Mouse (Mus musculus): Measurements from ENCODE around the gene Akr1b8. TPM values are rescaled to one million over a fixed set of nuclear protein-coding genes. Genes with fewer than 3 reads are reported as not detected.
"Not testable (repeated sequence)": the region's sequence is repeated elsewhere in the genome, so short reads cannot be mapped to it uniquely, and the experiment has no call there.

Gene Akr1b8
- total RNA-seq, 4 experiments from 2014 or later, result 0.35 to 3.3 (median 1.4) TPM

- no peak for DNase-seq (ENCODE audit: low spot score in 2 of 2)
These were observed 44.5 kb downstream of the Akr1b8 start for GRCm38 (mm10) chr6:34398431-34398830.

- DNase-seq (ENCODE audit: low spot score in 2 of 2), result no peak
These were observed 45.8 kb downstream of the Akr1b8 start for GRCm38 (mm10) chr6:34399606-34400220.

- DNase-seq (ENCODE audit: low spot score in 2 of 2), result no peak
These were observed 46.8 kb downstream of the Akr1b8 start for GRCm38 (mm10) chr6:34400696-34401095.

GRCm38 (mm10) chr6:34406746-34407145 is 52.8 kb downstream of the Akr1b8 start:
- no peak for DNase-seq (ENCODE audit: low spot score in 2 of 2)

- no peak for DNase-seq (ENCODE audit: low spot score in 2 of 2)
These were observed 53.5 kb downstream of the Akr1b8 start for GRCm38 (mm10) chr6:34407403-34407802.

- DNase-seq (ENCODE audit: low spot score in 2 of 2), result no peak
These were observed 58.1 kb downstream of the Akr1b8 start, which contains the start of gene Akr1b7 for GRCm38 (mm10) chr6:34412023-34412422. Akr1b7 (plus strand) TSS chr6:34412334.

- DNase-seq (ENCODE audit: low spot score in 2 of 2), result no peak
These were observed 58.8 kb downstream of the Akr1b8 start for GRCm38 (mm10) chr6:34412688-34413087.

GRCm38 (mm10) chr6:34413386-34413785 is 59.5 kb downstream of the Akr1b8 start:
- not testable (repeated sequence) for DNase-seq (ENCODE audit: low spot score in 2 of 2)

GRCm38 (mm10) chr6:34416521-34416920 is 62.6 kb downstream of the Akr1b8 start:
- no peak for DNase-seq (ENCODE audit: low spot score in 2 of 2)

Other genes starting within 250 kb of the Akr1b8 start
- 10 to 100 TPM; 58.5 to 67.9 (median 66.1) TPM for gene Slc35b4, start 177.0 kb upstream of the Akr1b8 start, total RNA-seq (2022)
- gene Akr1b3, start 36.6 kb upstream of the Akr1b8 start, total RNA-seq (2022), result 10 to 100 TPM; 44.6 to 55.6 (median 48.9) TPM
- 10 to 100 TPM; 27.6 to 30.6 (median 29.2) TPM for gene Akr1b10, start 30.1 kb downstream of the Akr1b8 start, total RNA-seq (2022)
- 1 to 10 TPM in 2 of 4 experiments, under 1 TPM in 1, not detected in 1; 0.50 to 1.3 (median 1.1) TPM for gene Akr1b7, start 58.2 kb downstream of the Akr1b8 start, total RNA-seq (2022)
- gene Bpgm, start 122.1 kb downstream of the Akr1b8 start, total RNA-seq (2022), result 10 to 100 TPM; 63.6 to 68.3 (median 66.9) TPM
- gene Cald1, start 244.4 kb downstream of the Akr1b8 start, total RNA-seq (2022), result 10 to 100 TPM; 28.3 to 38.6 (median 29.0) TPM

Measured in layer of hippocampus, adult 8-10 months (tissue).